Mouse (Mus musculus) forebrain, embryonic 11.5 days (tissue): ENCODE measurements at regions not wholly inside any gene's neighbourhood (a gene's known extent, or its start where the extent isn't known, plus 50 kb on each side); places are given as distances from the start of the nearest gene placed in this dataset.

Experiments
- ATAC-seq: fragments of 200-750 bp; cut with Nextera tagmentation; replicated peaks from 2 replicates; pipeline ENCODE4 v1.8.0; 2017; ENCODE audit warnings: moderate TSS enrichment; ENCODE audit not compliant: low FRiP score
- DNase-seq: peaks from one replicate; pipeline ENCODE4 v3.0.0-alpha.2; 2017; ENCODE audit warnings: low spot score
- H3K27ac ChIP-seq: fragments of 300-500 bp; sonication (generic); 2 replicates; pipeline ENCODE4 v1.5.1; 2014; ENCODE audit warnings: low read depth, low read length
- H3K27me3 ChIP-seq: fragments of 300-500 bp; sonication (generic); 2 replicates; pipeline ENCODE4 v1.6.1; 2014; ENCODE audit warnings: mild to moderate bottlenecking, low read length, mixed read lengths; ENCODE audit not compliant: control insufficient read depth, insufficient read depth
- H3K36me3 ChIP-seq: fragments of 300-500 bp; sonication (generic); 2 replicates; pipeline ENCODE4 v1.6.1; 2014; ENCODE audit warnings: mild to moderate bottlenecking, low read length, moderate library complexity, mixed read lengths; ENCODE audit not compliant: control insufficient read depth, insufficient read depth
- H3K4me1 ChIP-seq: fragments of 300-500 bp; sonication (generic); replicated peaks from 2 replicates; pipeline ENCODE4 v1.6.1; 2014; ENCODE audit warnings: low read length, mixed read lengths; ENCODE audit not compliant: control insufficient read depth, insufficient read depth
- H3K4me2 ChIP-seq: fragments of 300-500 bp; sonication (generic); 2 replicates; pipeline ENCODE4 v1.6.1; 2014; ENCODE audit warnings: low read depth, mild to moderate bottlenecking, low read length, moderate library complexity, mixed read lengths; ENCODE audit not compliant: severe bottlenecking
- H3K4me3 ChIP-seq: fragments of 300-500 bp; sonication (generic); 2 replicates; pipeline ENCODE4 v1.5.1; 2014; ENCODE audit warnings: low read depth, low read length
- H3K9ac ChIP-seq: fragments of 300-500 bp; sonication (generic); 2 replicates; pipeline ENCODE4 v1.6.1; 2014; ENCODE audit warnings: low read length
- H3K9me3 ChIP-seq: fragments of 300-500 bp; sonication (generic); 2 replicates; pipeline ENCODE4 v1.6.1; 2016; ENCODE audit warnings: low read length, mixed read lengths; ENCODE audit not compliant: control insufficient read depth
- WGBS: fragments of 180-500 bp; shearing (Covaris S2); extraction: QIAGEN DNeasy Blood & Tissue Kit; methylation state at CpG from one replicate; pipeline ENCODE4 v1.1.7; 2014; 5-methylcytosine and 5-hydroxymethylcytosine counted together

DNA sequence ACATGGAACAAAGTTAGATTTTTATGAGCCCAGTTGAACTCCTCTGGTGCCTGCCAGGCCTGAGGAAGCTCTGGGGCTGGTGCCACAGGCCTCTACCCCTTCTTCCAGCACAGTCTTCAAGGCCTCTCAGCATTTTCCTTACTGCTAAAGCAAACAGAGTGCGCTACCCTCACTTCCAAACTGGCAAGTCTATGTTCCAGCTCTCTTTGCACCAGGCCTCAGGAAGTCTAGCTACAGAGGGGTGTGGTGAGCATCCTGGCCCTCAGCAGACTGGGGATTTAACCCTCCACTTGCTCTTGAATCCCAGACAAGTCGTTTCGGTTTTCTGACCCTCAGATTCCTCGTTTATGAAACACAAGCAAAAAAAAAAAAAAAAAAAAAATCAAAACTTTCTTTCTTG lies 142.4 kb downstream of the Thbs2 start:
- Histone ChIP-seq H3K36me3 (no peaks in the 10 kb centered on the region), H3K27me3 (no peaks in the 10 kb centered on the region), H3K27ac (no peak overlapping the region), H3K4me3 (no peak overlapping the region), H3K9ac (no peak overlapping the region), H3K4me2 (no peak overlapping the region), H3K4me1 (no peaks in the 10 kb centered on the region), H3K9me3 (no peaks in the 10 kb centered on the region)
- DNase-seq (no peak), ATAC-seq (no peak)
- 63% methylated on average over 4 of the region's 4 CpGs for WGBS

DNA sequence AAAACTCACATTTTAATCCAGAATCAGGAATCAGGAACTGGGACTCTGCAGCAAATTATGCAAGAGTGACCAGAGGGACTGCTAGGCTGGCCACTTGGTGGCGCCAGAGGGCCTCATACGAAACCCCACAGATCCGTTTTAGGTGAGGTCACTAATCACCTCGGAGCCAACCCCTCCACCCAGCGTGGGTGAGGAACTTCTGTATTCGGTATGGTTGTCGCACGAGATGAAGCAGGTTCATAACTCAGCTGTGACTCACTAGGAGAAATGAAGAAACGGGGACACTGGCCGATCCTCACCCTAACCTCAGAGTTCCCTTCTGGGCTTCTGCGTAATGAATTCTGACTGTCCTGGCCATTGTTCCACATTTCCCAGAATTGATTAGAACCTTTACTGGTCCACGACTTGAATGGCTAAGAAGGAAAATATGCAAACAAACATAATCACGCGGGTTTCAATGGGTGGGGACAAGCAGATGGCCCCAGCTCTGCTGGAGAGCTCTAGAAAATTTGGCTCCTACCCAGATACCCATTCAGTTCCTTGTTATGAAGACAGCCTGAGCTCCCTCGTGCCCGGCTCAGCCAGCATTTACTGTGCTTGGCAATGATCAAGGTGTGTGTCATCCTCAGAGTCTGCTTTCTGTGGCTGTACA lies 148.1 kb downstream of the Thbs2 start:
- WGBS = 34% methylated on average over 16 of the region's 16 CpGs
- H3K4me2 ChIP-seq = no peak overlapping the region
- H3K4me3 ChIP-seq = no peak overlapping the region
- no peaks in the 10 kb centered on the region for H3K4me1 ChIP-seq
- DNase-seq (peak; percentile 83), ATAC-seq (0 out of 2 replicates have a peak, but pooled peaks have one; percentile 71)
- no peak overlapping the region for H3K27ac ChIP-seq
- no peaks in the 10 kb centered on the region for H3K9me3 ChIP-seq
- no peaks in the 10 kb centered on the region for H3K27me3 ChIP-seq
- no peak overlapping the region for H3K9ac ChIP-seq
- H3K36me3 ChIP-seq = no peaks in the 10 kb centered on the region

DNA sequence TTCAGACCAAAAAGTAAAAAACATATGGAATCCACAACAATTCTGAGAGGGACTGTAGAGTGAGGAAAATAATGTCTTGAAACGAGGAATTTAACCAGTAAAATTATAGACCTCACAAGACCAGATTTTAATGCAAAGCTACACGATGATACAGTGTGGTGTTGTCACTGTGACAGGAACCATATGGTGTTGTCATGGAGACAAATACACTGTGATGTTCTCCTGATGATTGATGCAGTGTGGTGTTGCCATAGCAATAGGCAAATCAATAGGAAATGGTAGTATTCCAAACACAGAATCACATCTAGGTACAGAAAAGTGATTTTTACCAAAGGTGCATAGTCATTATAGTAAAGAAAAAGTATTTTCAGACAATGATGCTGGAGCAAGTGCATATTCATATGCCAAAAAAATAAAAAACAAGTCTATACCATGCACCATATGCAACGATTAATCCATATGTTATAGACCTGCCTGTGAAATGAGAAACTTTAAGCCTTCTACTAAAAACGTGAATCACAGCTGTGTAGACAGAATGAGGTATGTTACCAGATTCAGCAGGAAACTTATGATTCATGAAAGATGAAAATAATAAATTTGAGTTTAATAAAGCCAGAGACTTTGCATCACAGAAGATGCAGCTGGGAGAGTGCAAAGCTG lies 149.6 kb downstream of the Thbs2 start:
- Histone ChIP-seq H3K4me3 (no peak overlapping the region), H3K4me1 (no peaks in the 10 kb centered on the region), H3K9me3 (no peaks in the 10 kb centered on the region), H3K27ac (no peak overlapping the region), H3K9ac (no peak overlapping the region), H3K27me3 (no peaks in the 10 kb centered on the region), H3K4me2 (no peak overlapping the region), H3K36me3 (no peaks in the 10 kb centered on the region)
- DNase-seq (no peak), ATAC-seq (no peak)
- 64% methylated on average over 4 of the region's 4 CpGs for WGBS

DNA sequence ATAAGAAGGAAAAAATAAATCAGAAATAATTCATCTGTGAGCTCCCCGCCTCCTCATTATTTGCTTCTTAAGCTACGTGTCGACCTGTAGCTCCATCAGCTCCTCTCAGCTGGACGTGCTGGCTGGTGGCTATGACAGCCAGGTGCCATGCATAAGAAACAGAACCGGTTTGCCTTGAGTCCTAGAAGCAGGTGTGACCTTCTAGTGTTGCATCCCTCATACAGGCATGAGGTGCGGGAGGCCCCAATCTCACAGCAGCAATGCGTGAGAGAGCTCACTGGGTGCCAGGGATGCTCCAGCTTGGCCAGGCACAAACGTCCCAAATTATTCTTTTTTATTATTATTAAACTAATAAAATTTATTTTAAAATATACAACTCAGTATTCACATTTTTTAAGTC lies 153.0 kb downstream of the Thbs2 start:
- ATAC-seq = no peak

DNA sequence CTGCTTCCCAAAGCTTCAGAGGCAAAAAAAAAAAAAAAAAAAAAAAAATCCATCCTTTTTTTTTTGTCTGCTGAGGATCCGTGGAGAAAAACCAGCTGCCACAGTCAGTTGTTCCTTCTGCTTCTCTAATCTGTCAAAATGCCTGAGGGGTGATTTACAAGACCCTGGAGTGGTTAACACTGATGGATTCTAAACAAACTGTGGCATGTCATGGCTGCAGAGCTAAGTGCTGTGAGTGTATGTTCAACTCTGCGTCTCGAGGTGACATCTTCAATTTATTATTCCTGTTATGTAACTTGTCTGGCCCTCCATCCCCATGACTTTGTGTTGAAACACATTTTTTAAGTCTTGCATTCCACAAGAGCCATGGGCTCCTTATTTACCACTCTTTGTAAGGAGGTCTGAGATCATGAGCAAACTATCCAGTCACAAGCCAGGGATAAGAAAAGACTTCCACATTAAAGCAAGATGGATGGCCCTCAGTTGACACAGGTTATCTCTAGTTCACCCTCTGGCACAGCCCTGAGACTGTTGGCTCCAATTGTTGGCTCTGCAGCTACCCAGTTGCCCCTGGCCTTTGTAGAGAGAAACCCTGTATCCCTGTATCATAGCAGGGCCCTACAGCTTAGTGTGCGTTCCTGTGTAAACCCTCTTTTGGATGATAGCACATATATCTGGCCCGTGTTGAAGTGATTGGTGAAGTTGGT lies 153.6 kb downstream of the Thbs2 start:
- Histone ChIP-seq H3K9ac (no peak overlapping the region), H3K4me2 (no peak overlapping the region), H3K9me3 (no peaks in the 10 kb centered on the region), H3K27me3 (no peaks in the 10 kb centered on the region), H3K4me3 (no peak overlapping the region), H3K36me3 (no peaks in the 10 kb centered on the region), H3K27ac (no peak overlapping the region), H3K4me1 (no peaks in the 10 kb centered on the region)
- DNase-seq (no peak), ATAC-seq (no peak)
- 89% methylated on average over 5 of the region's 5 CpGs for WGBS

More for the DNA sequence above, 153.0 kb downstream of the Thbs2 start:
- no peak overlapping the region for H3K4me3 ChIP-seq
- H3K4me1 ChIP-seq = no peaks in the 10 kb centered on the region
- no peaks in the 10 kb centered on the region for H3K27me3 ChIP-seq
- no peaks in the 10 kb centered on the region for H3K36me3 ChIP-seq
- H3K9ac ChIP-seq = no peak overlapping the region
- H3K9me3 ChIP-seq = no peaks in the 10 kb centered on the region
- H3K4me2 ChIP-seq = no peak overlapping the region
- no peak overlapping the region for H3K27ac ChIP-seq
- 88% methylated on average over 8 of the region's 8 CpGs for WGBS
- DNase-seq = no peak

DNA sequence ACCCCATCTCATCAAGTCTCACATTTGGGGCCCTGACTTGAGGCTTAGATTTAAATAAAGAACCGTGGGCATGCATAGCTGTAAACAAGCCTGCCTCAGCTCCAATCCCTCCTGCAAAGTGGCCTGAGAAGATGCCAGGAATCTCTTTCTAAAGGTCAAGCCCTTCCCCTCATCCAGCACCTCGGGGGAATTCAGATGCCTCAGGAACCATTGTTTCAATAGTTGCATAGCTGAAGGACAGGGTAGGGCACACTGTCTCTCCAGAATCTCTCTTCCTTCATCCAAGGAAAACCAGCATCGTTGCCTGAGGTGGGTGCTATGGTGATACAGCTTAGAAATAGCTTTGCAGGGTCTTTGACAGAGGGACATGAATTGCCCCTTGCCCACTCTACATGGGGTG lies 154.4 kb downstream of the Thbs2 start:
- DNase-seq (no peak), ATAC-seq (no peak)
- Histone ChIP-seq H3K27me3 (no peaks in the 10 kb centered on the region), H3K4me3 (no peak overlapping the region), H3K27ac (no peak overlapping the region), H3K9me3 (no peaks in the 10 kb centered on the region), H3K36me3 (no peaks in the 10 kb centered on the region), H3K4me2 (no peak overlapping the region), H3K4me1 (no peaks in the 10 kb centered on the region), H3K9ac (no peak overlapping the region)
- WGBS = 58% methylated on average over 3 of the region's 3 CpGs

DNA sequence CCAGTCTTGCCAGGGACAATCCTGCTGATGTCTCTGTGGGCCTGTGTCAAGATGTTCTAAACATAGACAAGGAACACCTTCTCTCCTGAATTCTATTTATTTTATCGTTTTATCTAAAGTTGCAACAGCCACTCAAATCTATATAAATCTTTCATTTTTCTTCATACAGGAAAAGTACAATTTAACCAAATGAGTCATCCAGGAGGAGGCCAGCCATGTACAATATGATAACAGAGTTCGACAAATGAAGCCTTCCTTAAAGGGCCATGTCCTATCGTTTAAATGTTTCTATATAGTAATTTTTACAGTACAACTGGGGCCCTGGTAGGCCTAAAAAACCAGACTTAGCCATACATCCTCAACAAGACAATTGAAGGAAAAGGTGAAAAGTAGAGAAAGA lies 154.8 kb downstream of the Thbs2 start:
- Histone ChIP-seq H3K4me2 (no peak overlapping the region), H3K4me3 (no peak overlapping the region), H3K36me3 (no peaks in the 10 kb centered on the region), H3K27me3 (no peaks in the 10 kb centered on the region), H3K9me3 (no peaks in the 10 kb centered on the region), H3K27ac (no peak overlapping the region), H3K9ac (no peak overlapping the region), H3K4me1 (no peaks in the 10 kb centered on the region)
- ATAC-seq = no peak
- WGBS = 85% methylated on average over 3 of the region's 3 CpGs
- DNase-seq = no peak

DNA sequence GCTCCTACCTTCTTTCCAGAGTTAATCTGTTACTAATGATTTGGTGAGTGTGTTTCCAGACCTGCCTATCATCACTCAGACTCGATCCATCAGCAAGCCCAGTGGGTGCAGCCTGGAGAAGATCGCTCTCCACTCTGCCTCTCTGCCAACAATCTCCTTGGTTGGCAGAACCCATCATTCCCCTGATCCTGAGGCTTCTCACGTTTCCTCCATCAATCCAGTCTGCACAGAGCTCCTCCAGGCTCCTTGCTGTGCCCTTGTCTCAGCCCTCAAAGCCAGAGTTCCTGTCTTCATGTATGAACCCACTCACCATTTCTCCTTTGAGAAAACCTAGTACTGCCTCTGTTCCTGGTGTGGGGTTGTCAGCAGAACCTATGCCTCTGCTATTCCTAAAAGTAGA lies 155.5 kb downstream of the Thbs2 start:
- Histone ChIP-seq H3K4me1 (no peaks in the 10 kb centered on the region), H3K9me3 (no peaks in the 10 kb centered on the region), H3K27ac (no peak overlapping the region), H3K9ac (no peak overlapping the region), H3K36me3 (no peaks in the 10 kb centered on the region), H3K27me3 (no peaks in the 10 kb centered on the region), H3K4me2 (no peak overlapping the region), H3K4me3 (no peak overlapping the region)
- 76% methylated on average over 3 of the region's 3 CpGs for WGBS
- DNase-seq (no peak), ATAC-seq (no peak)

DNA sequence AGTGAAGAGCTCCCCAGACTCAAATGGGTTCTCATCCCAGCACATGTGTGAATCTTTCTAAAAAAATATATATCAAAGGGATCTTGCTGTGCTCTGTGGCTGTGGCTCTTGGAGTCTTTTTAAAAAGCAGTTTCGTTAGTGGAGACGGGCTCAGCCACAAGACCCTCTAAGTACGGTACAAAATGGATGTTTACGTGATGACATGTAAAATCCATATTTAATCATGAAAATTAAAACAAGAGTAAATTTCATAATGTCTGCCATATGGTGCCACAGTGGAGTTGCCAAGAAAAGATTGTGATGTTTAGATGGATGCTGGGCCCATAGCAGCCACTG lies 161.1 kb downstream of the Thbs2 start:
- Histone ChIP-seq H3K9ac (no peak overlapping the region), H3K4me3 (no peak overlapping the region), H3K9me3 (no peaks in the 10 kb centered on the region), H3K27ac (no peak overlapping the region), H3K36me3 (no peaks in the 10 kb centered on the region), H3K4me2 (no peak overlapping the region), H3K27me3 (no peaks in the 10 kb centered on the region), H3K4me1 (no peaks in the 10 kb centered on the region)
- no peak for ATAC-seq
- 94% methylated on average over 4 of the region's 4 CpGs for WGBS
- no peak for DNase-seq
